Mouse (Mus musculus): ENCODE data around the gene Slc6a9. TPM values are rescaled to one million over a fixed set of nuclear protein-coding genes. Genes with fewer than 3 reads are reported as not detected.

Slc6a9 gene
- total and polyA plus RNA-seq, 3 experiments: 9.0 to 39.7 (median 14.5) TPM

GRCm38 (mm10) chr4:117912685-117913273 lies 78.5 kb downstream of the Slc6a9 start:
- DNase-seq: no peak

- DNase-seq: no peak
These were observed 79.1 kb downstream of the Slc6a9 start for GRCm38 (mm10) chr4:117913421-117913820.

GRCm38 (mm10) chr4:117914031-117914430 lies 79.7 kb downstream of the Slc6a9 start:
- DNase-seq: no peak

- peak; percentile 97 for DNase-seq
These were observed 80.5 kb downstream of the Slc6a9 start, which contains the start of gene Ipo13 for GRCm38 (mm10) chr4:117914591-117915442. TSS of gene Ipo13 (minus strand) at chr4:117914999.

GRCm38 (mm10) chr4:117915489-117916105 lies 81.3 kb downstream of the Slc6a9 start:
- no peak for DNase-seq

GRCm38 (mm10) chr4:117916386-117916785 lies 82.1 kb downstream of the Slc6a9 start:
- no peak for DNase-seq

- no peak for DNase-seq
These were observed 83.1 kb downstream of the Slc6a9 start for GRCm38 (mm10) chr4:117917402-117917801.

- DNase-seq: no peak
These were observed 83.5 kb downstream of the Slc6a9 start for GRCm38 (mm10) chr4:117917847-117918246.

GRCm38 (mm10) chr4:117918261-117918660 lies 84.0 kb downstream of the Slc6a9 start:
- DNase-seq: no peak

GRCm38 (mm10) chr4:117918762-117919161 lies 84.5 kb downstream of the Slc6a9 start:
- DNase-seq: no peak

GRCm38 (mm10) chr4:117921358-117921757 lies 87.1 kb downstream of the Slc6a9 start:
- no peak for DNase-seq

- no peak for DNase-seq
These were observed 89.1 kb downstream of the Slc6a9 start for GRCm38 (mm10) chr4:117923450-117923849.

Other genes starting within 250 kb of the Slc6a9 start
- 10 to 100 TPM; 19.5 to 28.0 TPM for gene Dmap1, start 152.2 kb upstream of the Slc6a9 start, total RNA-seq (2021)
- gene Dmap1, start 152.2 kb upstream of the Slc6a9 start, polyA plus RNA-seq (2012; rRNA removed): 15.4 and 19.4 TPM in 2 replicates
- not detected for gene Gm12845, start 110.1 kb upstream of the Slc6a9 start, total RNA-seq (2021)
- not detected in 2 replicates for gene Gm12845, start 110.1 kb upstream of the Slc6a9 start, polyA plus RNA-seq (2012; rRNA removed)
- not detected for gene Klf17, start 68.9 kb upstream of the Slc6a9 start, total RNA-seq (2021)
- not detected in 2 replicates for gene Klf17, start 68.9 kb upstream of the Slc6a9 start, polyA plus RNA-seq (2012; rRNA removed)
- gene Ccdc24, start 38.1 kb downstream of the Slc6a9 start, total RNA-seq (2021): 1 to 10 TPM in 1 of 2 experiments, under 1 TPM in 1; 0.52 to 1.1 TPM
- 2.4 and 2.5 TPM in 2 replicates for gene Ccdc24, start 38.1 kb downstream of the Slc6a9 start, polyA plus RNA-seq (2012; rRNA removed)
- 10 to 100 TPM in 1 of 2 experiments, 1 to 10 TPM in 1; 8.7 to 12.1 TPM for gene B4galt2, start 49.0 kb downstream of the Slc6a9 start, total RNA-seq (2021)
- gene B4galt2, start 49.0 kb downstream of the Slc6a9 start, polyA plus RNA-seq (2012; rRNA removed): 63.8 and 65.8 TPM in 2 replicates
- gene Atp6v0b, start 52.8 kb downstream of the Slc6a9 start, total RNA-seq (2021): 100 to 1,000 TPM; 208 to 226 TPM
- 597 and 627 TPM in 2 replicates for gene Atp6v0b, start 52.8 kb downstream of the Slc6a9 start, polyA plus RNA-seq (2012; rRNA removed)
- 1 to 10 TPM; 9.5 to 9.7 TPM for gene Dph2, start 57.5 kb downstream of the Slc6a9 start, total RNA-seq (2021)
- gene Dph2, start 57.5 kb downstream of the Slc6a9 start, polyA plus RNA-seq (2012; rRNA removed): 16.5 and 18.9 TPM in 2 replicates
- 10 to 100 TPM; 35.8 to 46.3 TPM for gene Ipo13, start 80.5 kb downstream of the Slc6a9 start, total RNA-seq (2021)
- gene Ipo13, start 80.5 kb downstream of the Slc6a9 start, polyA plus RNA-seq (2012; rRNA removed): 49.3 and 67.1 TPM in 2 replicates
- under 1 TPM in 1 of 2 experiments, not detected in 1; 0.41 TPM for gene Artn, start 95.3 kb downstream of the Slc6a9 start, total RNA-seq (2021)
- gene Artn, start 95.3 kb downstream of the Slc6a9 start, polyA plus RNA-seq (2012; rRNA removed): 0.43 and 0.52 TPM in 2 replicates